Mouse (Mus musculus) intestine, postnatal 0 days (tissue): ENCODE measurements around the gene Nsun2. TPM values are rescaled to one million over a fixed set of nuclear protein-coding genes. Genes with fewer than 3 reads are reported as not detected.

Source experiments
- ATAC-seq: fragments of 200-750 bp; cut with Nextera tagmentation; 2 replicates; pipeline ENCODE4 v1.8.0; 2017; ENCODE audit warnings: mild to moderate bottlenecking, moderate TSS enrichment, moderate library complexity
- H3K27ac ChIP-seq: fragments of 300-500 bp; sonication (generic); 2 replicates; pipeline ENCODE4 v1.5.1; 2014; ENCODE audit warnings: mild to moderate bottlenecking, low read depth, low read length, moderate library complexity
- H3K27me3 ChIP-seq: fragments of 300-500 bp; sonication (generic); replicated peaks from 2 replicates; pipeline ENCODE4 v1.6.1; 2014; ENCODE audit warnings: low read length, mixed read lengths; ENCODE audit not compliant: control insufficient read depth, insufficient read depth
- H3K36me3 ChIP-seq: fragments of 300-500 bp; sonication (generic); 2 replicates; pipeline ENCODE4 v1.6.1; 2014; ENCODE audit warnings: mild to moderate bottlenecking, moderate library complexity; ENCODE audit not compliant: control insufficient read depth, insufficient read depth
- H3K4me1 ChIP-seq: fragments of 300-500 bp; sonication (generic); replicated peaks from 2 replicates; pipeline ENCODE4 v1.6.1; 2014; ENCODE audit warnings: antibody characterized with exemption, low read length, mixed read lengths; ENCODE audit not compliant: control insufficient read depth, insufficient read depth
- H3K4me2 ChIP-seq: fragments of 300-500 bp; sonication (generic); replicated peaks from 2 replicates; pipeline ENCODE4 v1.6.1; 2014; ENCODE audit warnings: low read depth, mild to moderate bottlenecking, moderate library complexity
- H3K4me3 ChIP-seq: fragments of 300-500 bp; sonication (generic); 2 replicates; pipeline ENCODE4 v1.5.1; 2014; ENCODE audit warnings: low read depth, low read length
- H3K9ac ChIP-seq: fragments of 300-500 bp; sonication (generic); 2 replicates; pipeline ENCODE4 v1.6.1; 2014; ENCODE audit warnings: mild to moderate bottlenecking, low read depth, low read length
- H3K9me3 ChIP-seq: fragments of 300-500 bp; sonication (generic); 2 replicates; pipeline ENCODE4 v1.6.1; 2016; ENCODE audit warnings: mixed run types; ENCODE audit not compliant: control insufficient read depth
- CTCF ChIP-seq: sonication (generic); IDR thresholded peaks from 2 replicates; pipeline ENCODE4 v1.5.1; 2016; ENCODE audit warnings: low read depth, mild to moderate bottlenecking, control low read depth, antibody characterized with exemption, moderate library complexity
- WGBS: fragments of 180-500 bp; shearing (Covaris S2); extraction: QIAGEN DNeasy Blood & Tissue Kit; methylation state at CpG from one replicate; pipeline ENCODE4 v1.1.7; 2014; 5-methylcytosine and 5-hydroxymethylcytosine counted together
- polyA plus RNA-seq: library from polyadenylated mRNA; unstranded; fragments of >200 nt; fragmentation: Nextera tagmentation; extraction: Ambion mirVana; gene quantifications from 2 replicates; pipeline ENCODE4 v1.2.1, GENCODE M21; 2015

Nsun2 gene
- polyA plus RNA-seq, 1 experiment from 2014 or later = 38.8 TPM

- Histone ChIP-seq H3K27me3 (no peaks in the 10 kb centered on the region), H3K9me3 (no peaks in the 10 kb centered on the region), H3K27ac (no peak overlapping the region), H3K36me3 (peaks cover 17% of the 10 kb centered on the region), H3K4me3 (no peak overlapping the region), H3K4me2 (no peak overlapping the region), H3K9ac (no peak overlapping the region), H3K4me1 (no peaks in the 10 kb centered on the region; the same call in 1 of the 2 replicates)
- no peak for ATAC-seq
- WGBS = 89% methylated on average over 3 of the region's 3 CpGs
- TF ChIP-seq CTCF = no peak
Observed at GRCm38 (mm10) chr13:69641017-69641416, 107.5 kb downstream of the Nsun2 start.

GRCm38 (mm10) chr13:69642656-69643216, 109.2 kb downstream of the Nsun2 start:
- 63% methylated on average over 5 of the region's 5 CpGs for whole genome bisulfite sequencing
- no peaks in the 10 kb centered on the region for H3K9me3 ChIP-seq

GRCm38 (mm10) chr13:69643937-69644336, 110.4 kb downstream of the Nsun2 start:
- Histone ChIP-seq H3K4me1 (no peaks in the 10 kb centered on the region; the same call in 1 of the 2 replicates), H3K4me3 (no peak overlapping the region), H3K27me3 (no peaks in the 10 kb centered on the region), H3K9ac (no peak overlapping the region), H3K9me3 (no peaks in the 10 kb centered on the region), H3K4me2 (no peak overlapping the region), H3K36me3 (peaks cover 9% of the 10 kb centered on the region), H3K27ac (no peak overlapping the region)
- ATAC-seq = no peak
- WGBS = 60% methylated on average over 2 of the region's 2 CpGs
- no peak for TF ChIP-seq CTCF

More at GRCm38 (mm10) chr13:69642656-69643216, 109.2 kb downstream of the Nsun2 start:
- no peak overlapping the region for H3K4me2 ChIP-seq
- ATAC-seq = no peak
- no peak overlapping the region for H3K4me3 ChIP-seq
- no peak for TF ChIP-seq CTCF
- H3K36me3 ChIP-seq = peaks cover 17% of the 10 kb centered on the region
- H3K27ac ChIP-seq = no peak overlapping the region
- no peaks in the 10 kb centered on the region; the same call in 1 of the 2 replicates for H3K4me1 ChIP-seq
- H3K9ac ChIP-seq = no peak overlapping the region
- no peaks in the 10 kb centered on the region for H3K27me3 ChIP-seq

GRCm38 (mm10) chr13:69644427-69645166, 111.1 kb downstream of the Nsun2 start:
- ATAC-seq = peak; percentile 85
- Histone ChIP-seq H3K36me3 (peaks cover 9% of the 10 kb centered on the region), H3K4me1 (no peaks in the 10 kb centered on the region; the same call in 1 of the 2 replicates), H3K4me3 (no peak overlapping the region), H3K4me2 (no peak overlapping the region), H3K27me3 (no peaks in the 10 kb centered on the region), H3K27ac (no peak overlapping the region), H3K9ac (no peak overlapping the region), H3K9me3 (no peaks in the 10 kb centered on the region)
- TF ChIP-seq CTCF = no peak
- 55% methylated on average over 13 of the region's 13 CpGs for WGBS

GRCm38 (mm10) chr13:69645694-69646423, 112.3 kb downstream of the Nsun2 start:
- Histone ChIP-seq H3K9me3 (no peaks in the 10 kb centered on the region), H3K36me3 (no peaks in the 10 kb centered on the region), H3K4me1 (no peaks in the 10 kb centered on the region; the same call in 1 of the 2 replicates), H3K27ac (no peak overlapping the region), H3K9ac (no peak overlapping the region), H3K4me3 (no peak overlapping the region), H3K27me3 (no peaks in the 10 kb centered on the region), H3K4me2 (no peak overlapping the region)
- 62% methylated on average over 13 of the region's 13 CpGs for WGBS
- TF ChIP-seq CTCF = no peak
- no peak for ATAC-seq

- Histone ChIP-seq H3K9me3 (no peaks in the 10 kb centered on the region), H3K4me1 (no peaks in the 10 kb centered on the region; the same call in 1 of the 2 replicates), H3K9ac (no peak overlapping the region), H3K4me2 (no peak overlapping the region), H3K4me3 (no peak overlapping the region), H3K27me3 (no peaks in the 10 kb centered on the region), H3K27ac (no peak overlapping the region), H3K36me3 (no peaks in the 10 kb centered on the region)
- ATAC-seq = no peak
- TF ChIP-seq CTCF = no peak
- WGBS = 66% methylated on average over 9 of the region's 9 CpGs
Observed at GRCm38 (mm10) chr13:69646481-69646880, 112.9 kb downstream of the Nsun2 start.
